Mouse (Mus musculus) MEL (cell line): Measurements from ENCODE around the gene Gimap9.

Experiments
- CTCF ChIP-seq, 3 experiments: IDR thresholded peaks in 2 of 3; conservative IDR thresholded peaks in 1 of 3; 2 replicates each; pipeline ENCODE4 v1.5.1; 2011 to 2012; ENCODE audit warnings: low read length in 3 of 3, low read depth in 2 of 3, mild to moderate bottlenecking in 2 of 3, improper control_type of control experiment in 1 of 3, inconsistent platforms in 1 of 3, mixed read lengths in 1 of 3, moderate library complexity in 1 of 3; ENCODE audit not compliant: control insufficient read depth in 1 of 3, insufficient read depth in 1 of 3, poor library complexity in 1 of 3, severe bottlenecking in 1 of 3
- E2F4 ChIP-seq: IDR thresholded peaks from 2 replicates; pipeline ENCODE4 v1.6.1; 2011; ENCODE audit warnings: low read depth, low read length, improper control_type of control experiment, borderline replicate concordance
- EP300 ChIP-seq, 2 experiments: IDR thresholded peaks; 2 replicates each; pipeline ENCODE4 v1.6.1; 2011; ENCODE audit warnings: improper control_type of control experiment in 2 of 2, low read length in 2 of 2, low read depth in 1 of 2, mild to moderate bottlenecking in 1 of 2
- MXI1 ChIP-seq: IDR thresholded peaks from 2 replicates; pipeline ENCODE4 v1.6.1; 2011; ENCODE audit warnings: mild to moderate bottlenecking, low read depth, low read length, improper control_type of control experiment
- POLR2A ChIP-seq, 2 experiments: IDR thresholded peaks; 2 replicates each; pipeline ENCODE4 v1.6.1; 2011 to 2012; ENCODE audit warnings: low read length in 2 of 2, mild to moderate bottlenecking in 2 of 2, control low read depth in 1 of 2, improper control_type of control experiment in 1 of 2, low read depth in 1 of 2, moderate library complexity in 1 of 2; ENCODE audit not compliant: control insufficient read depth in 1 of 2, insufficient read depth in 1 of 2, poor library complexity in 1 of 2
- TBP ChIP-seq: IDR thresholded peaks from 2 replicates; pipeline ENCODE4 v1.8.0; 2011; ENCODE audit warnings: low read depth, low read length, improper control_type of control experiment
- TCF12 ChIP-seq: IDR thresholded peaks from 2 replicates; pipeline ENCODE4 v1.6.1; 2014; ENCODE audit warnings: low read depth, mild to moderate bottlenecking, inconsistent platforms, low read length, improper control_type of control experiment, moderate library complexity
- UBTF ChIP-seq: IDR thresholded peaks from 2 replicates; pipeline ENCODE4 v1.6.1; 2012; ENCODE audit warnings: low read depth, mild to moderate bottlenecking, inconsistent platforms, low read length, improper control_type of control experiment, moderate library complexity, borderline replicate concordance; ENCODE audit not compliant: insufficient read depth
- USF1 ChIP-seq: IDR thresholded peaks from 2 replicates; pipeline ENCODE4 v1.6.1; 2014; ENCODE audit warnings: low read depth, mild to moderate bottlenecking, inconsistent platforms, low read length, improper control_type of control experiment, moderate library complexity
- USF2 ChIP-seq, 2 experiments: IDR thresholded peaks; 2 replicates each; pipeline ENCODE4 v1.6.1; 2011 to 2012; ENCODE audit warnings: improper control_type of control experiment in 2 of 2, low read length in 2 of 2, borderline replicate concordance in 1 of 2, inconsistent platforms in 1 of 2, low read depth in 1 of 2, mild to moderate bottlenecking in 1 of 2; ENCODE audit not compliant: insufficient read depth in 1 of 2

- TF ChIP-seq EP300 (IDR thresholded peaks at IDR 0.05; ENCODE audit: low read depth in 1 of 2, low read length in 2 of 2) (no peak), CTCF (IDR thresholded peaks at IDR 0.05 in 2 of 3, conservative IDR thresholded peaks at IDR 0.05 in 1 of 3; ENCODE audit: control insufficient read depth in 1 of 3, insufficient read depth in 1 of 3, low read depth in 2 of 3, low read length in 3 of 3, poor library complexity in 1 of 3, severe bottlenecking in 1 of 3) (no peak), E2F4 (no peak), MXI1 (no peak), TBP (no peak), POLR2A (IDR thresholded peaks at IDR 0.05; ENCODE audit: control insufficient read depth in 1 of 2, insufficient read depth in 1 of 2, low read depth in 1 of 2, low read length in 2 of 2, poor library complexity in 1 of 2) (no peak), USF2 (IDR thresholded peaks at IDR 0.05; ENCODE audit: borderline replicate concordance in 1 of 2, insufficient read depth in 1 of 2, low read depth in 1 of 2, low read length in 2 of 2) (no peak), TCF12 (no peak), USF1 (no peak), UBTF (no peak)
Observed at GRCm38 (mm10) chr6:48706130-48706529, 30.2 kb downstream of the Gimap9 start.
